ENCODE assay signal across 11 mouse cellular contexts in genomic region chr17:74732872-74733271, GRCm38 (mm10). TPM values are rescaled to one million over a fixed set of nuclear protein-coding genes. Genes with fewer than 3 reads are reported as not detected.
DNase-seq lines count a peak whose midpoint lies in the region; ATAC-seq and TF ChIP-seq lines count a peak whose summit lies in the region.
"Had no signal": no experiment of that assay in that cellular context is flagged by ENCODE, and none has a peak within 500 bp of the region (broad histone marks: within the 10 kb centered on the region; RNA-seq: fewer than 3 reads in every experiment).

No protein-coding gene starts in this region.

- no peak overlapping the region for H3K4me3 ChIP-seq in heart, postnatal 0 days (ENCODE audit: low read depth, low read length)
- H3K4me3 ChIP-seq: forebrain, embryonic 13.5 days; liver, embryonic 15.5 days had no signal

- no peak overlapping the region for H3K4me2 ChIP-seq in heart, postnatal 0 days (ENCODE audit: low read depth, low read length)
- H3K4me2 ChIP-seq: forebrain, embryonic 13.5 days; heart, embryonic 11.5 days; liver, embryonic 15.5 days had no signal

- TF ChIP-seq EP300 in heart, postnatal 0 days (IDR thresholded peaks at IDR 0.05; ENCODE audit: low read depth) = no peak

- H3K27ac ChIP-seq in heart, postnatal 0 days (ENCODE audit: low read depth) = no peak overlapping the region
- H3K27ac ChIP-seq: forebrain, embryonic 13.5 days; liver, embryonic 15.5 days had no signal

- H3K9ac ChIP-seq in heart, postnatal 0 days (replicated peaks; ENCODE audit: low read depth, low read length) = no peak overlapping the region
- H3K9ac ChIP-seq: forebrain, embryonic 13.5 days; liver, embryonic 15.5 days had no signal

- intact Hi-C loops in heart, postnatal 14 days (cut with DNase I) = loop anchor here (5.0 to 10.0 kb wide), 2 partner anchors 274 to 352 kb away; partner anchors contain the start of gene Ltbp1

- no peaks in the 10 kb centered on the region for H3K4me1 ChIP-seq in heart, postnatal 0 days (ENCODE audit: control insufficient read depth, insufficient read depth)
- H3K4me1 ChIP-seq: forebrain, embryonic 13.5 days; liver, embryonic 15.5 days had no signal

- peak; percentile 34 for TF ChIP-seq CTCF in heart, postnatal 0 days (IDR thresholded peaks at IDR 0.05; ENCODE audit: low read depth)

- ATAC-seq in heart, postnatal 0 days (ENCODE audit: insufficient read depth, low read depth) = no peak
- ATAC-seq: forebrain, embryonic 13.5 days had no signal

- H3K9me3 ChIP-seq in heart, postnatal 0 days (replicated peaks; ENCODE audit: control insufficient read depth, low read length) = no peaks in the 10 kb centered on the region
- H3K9me3 ChIP-seq: forebrain, embryonic 13.5 days; liver, embryonic 15.5 days had no signal

- DNase-seq in heart, postnatal 0 days (ENCODE audit: low spot score) = no peak
- DNase-seq in heart, postnatal 14 days = no peak
- peak; percentile 13 for DNase-seq in thymus, postnatal 4 days
- no peak for DNase-seq in thymus, postnatal 25 days
- DNase-seq in embryo, embryonic 11 days = peak; percentile 37
- DNase-seq in spleen, postnatal 36 days (ENCODE audit: low spot score in 2 of 2) = no peak
- no peak for DNase-seq in cerebellum, adult 11 months
- DNase-seq in right cerebral cortex, adult 2 months (ENCODE audit: low spot score in 2 of 2) = no peak

- 0 out of 2 replicates have a peak, but pooled peaks cover 7% of the 10 kb centered on the region for H3K36me3 ChIP-seq in heart, postnatal 0 days (replicated peaks; ENCODE audit: control insufficient read depth, insufficient read depth, low read length)
- H3K36me3 ChIP-seq: liver, embryonic 15.5 days had no signal

- H3K27me3 ChIP-seq in heart, postnatal 0 days (ENCODE audit: control insufficient read depth, insufficient read depth, low read length) = no peaks in the 10 kb centered on the region
- H3K27me3 ChIP-seq: forebrain, embryonic 13.5 days; liver, embryonic 15.5 days had no signal

RNA-seq across cellular contexts. Expression of gene Ttc27, which starts 15.3 kb away (rescaled TPM):
- 8.5 and 11.7 TPM in 2 replicates for total RNA-seq in heart, postnatal 0 days (2014; rRNA removed; ENCODE audit: low replicate concordance)
- polyA plus RNA-seq in heart, postnatal 0 days (2015; fragmentation: Nextera tagmentation; extraction: Ambion mirVana) = 16.2 and 17.0 TPM in 2 replicates
- total RNA-seq in heart, postnatal 14 days (2021) = 10 to 100 TPM; 18.3 to 21.2 TPM

Comparison
In these comparisons a context has a peak if more than half of its experiments do, and no peak if none do; other contexts are left out.
1. DNase-seq: peak in thymus, postnatal 4 days (single experiment) and embryo, embryonic 11 days (single experiment); none in heart, postnatal 0 days (single experiment), heart, postnatal 14 days (0 of 2), thymus, postnatal 25 days (single experiment), spleen, postnatal 36 days (0 of 2), cerebellum, adult 11 months (single experiment) and right cerebral cortex, adult 2 months (0 of 2).